Mouse (Mus musculus): Measurements from ENCODE around the gene Amdhd2. TPM values are rescaled to one million over a fixed set of nuclear protein-coding genes. Genes with fewer than 3 reads are reported as not detected.
A peak's percentile ranks its signal among the peaks of the same experiment; 100 is the strongest.

Amdhd2 gene
- polyA plus RNA-seq, 1 experiment from 2014 or later = 21.4 TPM

- 41% methylated on average over 15 of the region's 15 CpGs for WGBS (ENCODE audit: insufficient replicate concordance)
- Histone ChIP-seq H3K9ac (no peak overlapping the region), H3K27ac (replicated peaks) (peak overlapping the region; percentile 42), H3K4me3 (replicated peaks) (no peak overlapping the region), H3K27me3 (no peaks in the 10 kb centered on the region), H3K4me2 (peak overlapping the region; percentile 100), H3K4me1 (replicated peaks) (peaks cover 100% of the 10 kb centered on the region), H3K9me3 (replicated peaks) (no peaks in the 10 kb centered on the region), H3K36me3 (replicated peaks) (peaks cover 27% of the 10 kb centered on the region)
- 0 out of 2 replicates have a peak, but pooled peaks have one; percentile 16 for ATAC-seq (ENCODE audit: insufficient read depth)
Observed at GRCm38 (mm10) chr17:24197032-24197824, 33.7 kb upstream of the Amdhd2 start.

GRCm38 (mm10) chr17:24195349-24195748 is 31.8 kb upstream of the Amdhd2 start:
- WGBS (ENCODE audit: insufficient replicate concordance) = 68% methylated on average over 2 of the region's 2 CpGs
- Histone ChIP-seq H3K9me3 (replicated peaks) (no peaks in the 10 kb centered on the region), H3K27ac (replicated peaks) (0 out of 2 replicates have a peak overlapping the region, but pooled peaks have one; percentile 7), H3K4me2 (no peak overlapping the region), H3K4me3 (replicated peaks) (no peak overlapping the region), H3K27me3 (no peaks in the 10 kb centered on the region), H3K4me1 (replicated peaks) (peaks cover 98% of the 10 kb centered on the region), H3K9ac (no peak overlapping the region), H3K36me3 (replicated peaks) (peaks cover 19% of the 10 kb centered on the region; the same call in 1 of the 2 replicates)
- ATAC-seq (ENCODE audit: insufficient read depth) = no peak

GRCm38 (mm10) chr17:24193769-24194168 is 30.2 kb upstream of the Amdhd2 start:
- Histone ChIP-seq H3K4me1 (replicated peaks) (peaks cover 84% of the 10 kb centered on the region), H3K27me3 (no peaks in the 10 kb centered on the region), H3K4me3 (replicated peaks) (no peak overlapping the region), H3K9me3 (replicated peaks) (no peaks in the 10 kb centered on the region), H3K9ac (peak overlapping the region; percentile 22; the same call in 1 of the 2 replicates), H3K36me3 (replicated peaks) (peaks cover 28% of the 10 kb centered on the region), H3K27ac (replicated peaks) (peak overlapping the region; percentile 71), H3K4me2 (peak overlapping the region; percentile 42)
- 70% methylated on average over 5 of the region's 5 CpGs for WGBS (ENCODE audit: insufficient replicate concordance)
- ATAC-seq (ENCODE audit: insufficient read depth) = peak; percentile 68

- H3K27ac ChIP-seq (replicated peaks) = peak overlapping the region; percentile 71
- H3K4me3 ChIP-seq (replicated peaks) = no peak overlapping the region
- peaks cover 79% of the 10 kb centered on the region for H3K4me1 ChIP-seq (replicated peaks)
- peak overlapping the region; percentile 22; the same call in 1 of the 2 replicates for H3K9ac ChIP-seq
- peaks cover 33% of the 10 kb centered on the region for H3K36me3 ChIP-seq (replicated peaks)
- H3K9me3 ChIP-seq (replicated peaks) = no peaks in the 10 kb centered on the region
- peak overlapping the region; percentile 42 for H3K4me2 ChIP-seq
- WGBS (ENCODE audit: insufficient replicate concordance) = 83% methylated on average over 8 of the region's 8 CpGs
- no peak for ATAC-seq (ENCODE audit: insufficient read depth)
- H3K27me3 ChIP-seq = no peaks in the 10 kb centered on the region
Observed at GRCm38 (mm10) chr17:24193268-24193667, 29.7 kb upstream of the Amdhd2 start.

GRCm38 (mm10) chr17:24192848-24193247 is 29.3 kb upstream of the Amdhd2 start:
- Histone ChIP-seq H3K4me3 (replicated peaks) (no peak overlapping the region), H3K4me1 (replicated peaks) (peaks cover 75% of the 10 kb centered on the region), H3K27me3 (no peaks in the 10 kb centered on the region), H3K9me3 (replicated peaks) (no peaks in the 10 kb centered on the region), H3K36me3 (replicated peaks) (peaks cover 37% of the 10 kb centered on the region), H3K27ac (replicated peaks) (peak overlapping the region; percentile 71), H3K9ac (no peak overlapping the region), H3K4me2 (no peak overlapping the region)
- no peak for ATAC-seq (ENCODE audit: insufficient read depth)
- WGBS (ENCODE audit: insufficient replicate concordance) = 60% methylated on average over 8 of the region's 8 CpGs

GRCm38 (mm10) chr17:24191481-24191880 is 27.9 kb upstream of the Amdhd2 start:
- Histone ChIP-seq H3K4me3 (replicated peaks) (no peak overlapping the region), H3K27me3 (no peaks in the 10 kb centered on the region), H3K9me3 (replicated peaks) (no peaks in the 10 kb centered on the region), H3K36me3 (replicated peaks) (peaks cover 44% of the 10 kb centered on the region), H3K4me2 (no peak overlapping the region), H3K27ac (replicated peaks) (no peak overlapping the region), H3K9ac (no peak overlapping the region), H3K4me1 (replicated peaks) (peaks cover 61% of the 10 kb centered on the region)
- ATAC-seq (ENCODE audit: insufficient read depth) = no peak
- WGBS (ENCODE audit: insufficient replicate concordance) = 63% methylated on average over 4 of the region's 4 CpGs

GRCm38 (mm10) chr17:24190934-24191333 is 27.4 kb upstream of the Amdhd2 start:
- ATAC-seq (ENCODE audit: insufficient read depth) = no peak
- Histone ChIP-seq H3K27ac (replicated peaks) (no peak overlapping the region; the same call in 1 of the 2 replicates), H3K9ac (no peak overlapping the region), H3K9me3 (replicated peaks) (no peaks in the 10 kb centered on the region), H3K4me1 (replicated peaks) (peaks cover 55% of the 10 kb centered on the region), H3K4me2 (no peak overlapping the region), H3K4me3 (replicated peaks) (no peak overlapping the region), H3K36me3 (replicated peaks) (peaks cover 46% of the 10 kb centered on the region), H3K27me3 (no peaks in the 10 kb centered on the region)
- 66% methylated on average over 2 of the region's 2 CpGs for WGBS (ENCODE audit: insufficient replicate concordance)

GRCm38 (mm10) chr17:24174259-24174658 is 10.7 kb upstream of the Amdhd2 start:
- no peak overlapping the region for H3K9ac ChIP-seq

GRCm38 (mm10) chr17:24173423-24173822 is 9.9 kb upstream of the Amdhd2 start:
- H3K27ac ChIP-seq (replicated peaks) = peak overlapping the region; percentile 22; the same call in 1 of the 2 replicates
- peaks cover 38% of the 10 kb centered on the region for H3K4me1 ChIP-seq (replicated peaks)
- no peak for ATAC-seq (ENCODE audit: insufficient read depth)
- H3K27me3 ChIP-seq = no peaks in the 10 kb centered on the region
- H3K9me3 ChIP-seq (replicated peaks) = no peaks in the 10 kb centered on the region
- H3K36me3 ChIP-seq (replicated peaks) = 0 out of 2 replicates have a peak, but pooled peaks cover 1% of the 10 kb centered on the region
- no peak overlapping the region for H3K4me3 ChIP-seq (replicated peaks)
- no peak overlapping the region for H3K9ac ChIP-seq
- H3K4me2 ChIP-seq = no peak overlapping the region
- WGBS (ENCODE audit: insufficient replicate concordance) = 2% methylated on average over 3 of the region's 3 CpGs

More at GRCm38 (mm10) chr17:24174259-24174658, 10.7 kb upstream of the Amdhd2 start:
- no peak for ATAC-seq (ENCODE audit: insufficient read depth)
- WGBS (ENCODE audit: insufficient replicate concordance) = 77% methylated on average over 3 of the region's 3 CpGs
- Histone ChIP-seq H3K4me2 (no peak overlapping the region), H3K27me3 (no peaks in the 10 kb centered on the region), H3K36me3 (replicated peaks) (peaks cover 6% of the 10 kb centered on the region), H3K4me1 (replicated peaks) (peaks cover 35% of the 10 kb centered on the region), H3K4me3 (replicated peaks) (no peak overlapping the region), H3K27ac (replicated peaks) (peak overlapping the region; percentile 22; the same call in 1 of the 2 replicates), H3K9me3 (replicated peaks) (no peaks in the 10 kb centered on the region)

- peaks cover 54% of the 10 kb centered on the region for H3K4me1 ChIP-seq (replicated peaks)
- H3K4me2 ChIP-seq = no peak overlapping the region
- H3K27me3 ChIP-seq = no peaks in the 10 kb centered on the region
- no peaks in the 10 kb centered on the region for H3K9me3 ChIP-seq (replicated peaks)
- whole genome bisulfite sequencing (ENCODE audit: insufficient replicate concordance) = 70% methylated on average over 4 of the region's 4 CpGs
- peaks cover 13% of the 10 kb centered on the region for H3K36me3 ChIP-seq (replicated peaks)
- no peak overlapping the region for H3K4me3 ChIP-seq (replicated peaks)
- ATAC-seq (ENCODE audit: insufficient read depth) = no peak
- H3K9ac ChIP-seq = no peak overlapping the region
- H3K27ac ChIP-seq (replicated peaks) = 0 out of 2 replicates have a peak overlapping the region, but pooled peaks have one; percentile 98
Observed at GRCm38 (mm10) chr17:24171738-24172137, 8.2 kb upstream of the Amdhd2 start.

- 51% methylated on average over 5 of the region's 5 CpGs for WGBS (ENCODE audit: insufficient replicate concordance)
- peak overlapping the region; percentile 98 for H3K27ac ChIP-seq (replicated peaks)
Observed at GRCm38 (mm10) chr17:24170729-24171128, 7.2 kb upstream of the Amdhd2 start.

More at GRCm38 (mm10) chr17:24170729-24171128, 7.2 kb upstream of the Amdhd2 start:
- Histone ChIP-seq H3K4me3 (replicated peaks) (peak overlapping the region; percentile 93), H3K9ac (no peak overlapping the region), H3K27me3 (no peaks in the 10 kb centered on the region), H3K9me3 (replicated peaks) (no peaks in the 10 kb centered on the region), H3K4me1 (replicated peaks) (peaks cover 59% of the 10 kb centered on the region), H3K36me3 (replicated peaks) (peaks cover 19% of the 10 kb centered on the region), H3K4me2 (peak overlapping the region; percentile 90)
- ATAC-seq (ENCODE audit: insufficient read depth) = no peak

All from liver, embryonic 15.5 days (tissue).